Mouse (Mus musculus) embryonic facial prominence, embryonic 14.5 days (tissue): ENCODE data around the gene Ephb2. TPM values are rescaled to one million over a fixed set of nuclear protein-coding genes. Genes with fewer than 3 reads are reported as not detected.
A peak's percentile ranks its signal among the peaks of the same experiment; 100 is the strongest.

ENCODE experiments used
- ATAC-seq: fragments of 200-750 bp; cut with Nextera tagmentation; 2 replicates; pipeline ENCODE4 v1.8.0; 2017; ENCODE audit warnings: low read depth, moderate number of reproducible peaks, moderate TSS enrichment
- DNase-seq: peaks from one replicate; pipeline ENCODE4 v3.0.0-alpha.2; 2015; ENCODE audit warnings: low spot score
- H3K27ac ChIP-seq: fragments of 300-500 bp; sonication (generic); replicated peaks from 2 replicates; pipeline ENCODE4 v1.5.1; 2014; ENCODE audit warnings: low read depth, mild to moderate bottlenecking, low read length, moderate library complexity
- H3K27me3 ChIP-seq: fragments of 300-500 bp; sonication (generic); replicated peaks from 2 replicates; pipeline ENCODE4 v1.6.1; 2014; ENCODE audit warnings: low read length; ENCODE audit not compliant: control insufficient read depth, insufficient read depth
- H3K36me3 ChIP-seq: fragments of 300-500 bp; sonication (generic); 2 replicates; pipeline ENCODE4 v1.6.1; 2014; ENCODE audit warnings: low read length, mixed read lengths; ENCODE audit not compliant: control insufficient read depth, insufficient read depth
- H3K4me1 ChIP-seq: fragments of 300-500 bp; sonication (generic); 2 replicates; pipeline ENCODE4 v1.6.1; 2014; ENCODE audit warnings: antibody characterized with exemption, low read length; ENCODE audit not compliant: control insufficient read depth, insufficient read depth
- H3K4me2 ChIP-seq: fragments of 300-500 bp; sonication (generic); 2 replicates; pipeline ENCODE4 v1.6.1; 2014; ENCODE audit warnings: low read depth, mild to moderate bottlenecking, low read length, moderate library complexity, mixed read lengths
- H3K4me3 ChIP-seq: fragments of 300-500 bp; sonication (generic); 2 replicates; pipeline ENCODE4 v1.5.1; 2014; ENCODE audit warnings: low read depth, mild to moderate bottlenecking, low read length
- H3K9ac ChIP-seq: fragments of 300-500 bp; sonication (generic); 2 replicates; pipeline ENCODE4 v1.6.1; 2014; ENCODE audit warnings: low read depth, mild to moderate bottlenecking, low read length, moderate library complexity, mixed read lengths
- H3K9me3 ChIP-seq: fragments of 300-500 bp; sonication (generic); 2 replicates; pipeline ENCODE4 v1.6.1; 2016; ENCODE audit warnings: low read length; ENCODE audit not compliant: control insufficient read depth
- WGBS: fragments of 180-500 bp; shearing (Covaris S2); extraction: QIAGEN DNeasy Blood & Tissue Kit; methylation state at CpG from one replicate; pipeline ENCODE4 v1.1.7; 2014; 5-methylcytosine and 5-hydroxymethylcytosine counted together
- polyA plus RNA-seq: library from polyadenylated mRNA; unstranded; fragments of >200 nt; fragmentation: Nextera tagmentation; extraction: Ambion mirVana; gene quantifications from 2 replicates; pipeline ENCODE4 v1.2.1, GENCODE M21; 2014

Ephb2 gene
- polyA plus RNA-seq, 1 experiment from 2014 or later: 14.9 TPM

GRCm38 (mm10) chr4:136834439-136834814 is 1.4 kb downstream of the Ephb2 start:
- WGBS: 5% methylated on average over 12 of the region's 12 CpGs
- Histone ChIP-seq H3K27ac (peak overlapping the region; percentile 96), H3K4me1 (peaks cover 47% of the 10 kb centered on the region)

GRCm38 (mm10) chr4:136833619-136834351 is 2.0 kb downstream of the Ephb2 start:
- Histone ChIP-seq H3K9ac (peak overlapping the region; percentile 85; the same call in 1 of the 2 replicates), H3K27me3 (no peaks in the 10 kb centered on the region), H3K9me3 (no peaks in the 10 kb centered on the region), H3K4me1 (peaks cover 54% of the 10 kb centered on the region), H3K4me2 (peak overlapping the region; percentile 95), H3K27ac (peak overlapping the region; percentile 96; the same call in 1 of the 2 replicates), H3K36me3 (no peaks in the 10 kb centered on the region), H3K4me3 (peak overlapping the region; percentile 89)
- DNase-seq (peak; percentile 83), ATAC-seq (peak; percentile 7; the same call in 1 of the 2 replicates)
- WGBS: 40% methylated on average over 21 of the region's 21 CpGs

More at GRCm38 (mm10) chr4:136834439-136834814, 1.4 kb downstream of the Ephb2 start:
- H3K9ac ChIP-seq: peak overlapping the region; percentile 85
- peak; percentile 52 for DNase-seq
- H3K36me3 ChIP-seq: no peaks in the 10 kb centered on the region
- H3K4me3 ChIP-seq: peak overlapping the region; percentile 89
- H3K4me2 ChIP-seq: peak overlapping the region; percentile 95
- H3K9me3 ChIP-seq: no peaks in the 10 kb centered on the region
- no peak for ATAC-seq
- no peaks in the 10 kb centered on the region; the same call in 1 of the 2 replicates for H3K27me3 ChIP-seq

- H3K4me2 ChIP-seq: peak overlapping the region; percentile 95; the same call in 1 of the 2 replicates
- ATAC-seq: no peak
- H3K27ac ChIP-seq: 0 out of 2 replicates have a peak overlapping the region, but pooled peaks have one; percentile 2
- DNase-seq: no peak
- H3K4me1 ChIP-seq: peaks cover 56% of the 10 kb centered on the region
- H3K9me3 ChIP-seq: no peaks in the 10 kb centered on the region
- WGBS: 51% methylated on average over 16 of the region's 16 CpGs
- no peaks in the 10 kb centered on the region for H3K27me3 ChIP-seq
- no peak overlapping the region for H3K4me3 ChIP-seq
- peaks cover 2% of the 10 kb centered on the region; the same call in 1 of the 2 replicates for H3K36me3 ChIP-seq
- H3K9ac ChIP-seq: no peak overlapping the region
Observed at GRCm38 (mm10) chr4:136832559-136833232, 3.1 kb downstream of the Ephb2 start.

DNA sequence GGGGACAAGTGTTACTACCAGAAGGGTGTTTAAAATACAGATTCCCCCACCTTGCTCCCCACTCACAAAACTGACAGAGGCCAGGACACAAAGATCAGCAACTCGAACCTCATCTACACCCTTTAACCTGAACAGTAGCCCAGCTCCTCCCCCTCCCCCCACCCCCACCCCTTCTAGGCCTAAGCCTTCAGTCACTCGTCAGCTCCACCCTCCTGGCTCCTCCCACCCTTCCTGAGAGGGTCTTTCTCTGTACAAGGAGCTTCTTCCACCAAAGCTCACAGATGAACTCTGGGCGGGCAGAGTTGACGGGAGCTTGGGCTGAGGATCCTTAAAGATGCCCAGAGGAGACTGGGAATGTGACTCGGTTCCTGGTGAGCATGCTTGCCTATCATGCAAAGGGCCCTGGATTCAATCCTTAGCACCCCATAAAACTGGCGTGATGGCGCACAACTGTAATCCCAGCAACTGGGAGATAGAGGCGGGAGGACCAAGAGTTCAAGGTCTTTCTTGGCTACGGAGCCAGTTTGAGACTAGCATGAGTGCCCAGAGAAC is 5.4 kb downstream of the Ephb2 start:
- no peaks in the 10 kb centered on the region for H3K9me3 ChIP-seq
- DNase-seq (no peak), ATAC-seq (no peak)
- 52% methylated on average over 9 of the region's 9 CpGs for WGBS
- no peak overlapping the region for H3K4me3 ChIP-seq
- H3K9ac ChIP-seq: no peak overlapping the region
- no peak overlapping the region for H3K27ac ChIP-seq
- no peak overlapping the region for H3K4me2 ChIP-seq
- H3K36me3 ChIP-seq: peaks cover 7% of the 10 kb centered on the region; the same call in 1 of the 2 replicates
- no peaks in the 10 kb centered on the region for H3K27me3 ChIP-seq
- H3K4me1 ChIP-seq: peaks cover 48% of the 10 kb centered on the region

DNA sequence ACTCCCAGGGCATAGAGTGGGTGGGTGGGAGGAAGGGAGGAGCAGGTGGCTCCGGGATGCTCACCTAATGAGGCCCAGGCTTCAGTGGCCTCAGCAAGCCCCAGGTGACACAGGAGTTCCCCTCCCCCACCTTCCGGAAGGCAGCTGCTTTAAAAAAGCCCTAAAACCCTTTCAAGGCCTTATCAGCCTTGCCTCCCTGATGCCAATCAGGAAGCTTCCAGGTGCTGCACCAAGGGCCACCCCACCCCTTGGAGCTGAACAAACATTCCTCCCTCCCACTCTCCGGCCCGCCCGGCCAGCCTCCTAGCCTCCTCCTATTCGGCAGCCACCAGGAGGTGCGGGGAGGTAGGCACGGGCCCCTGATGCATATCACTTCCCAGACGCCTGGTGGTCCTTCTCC is 6.0 kb downstream of the Ephb2 start:
- Histone ChIP-seq H3K27me3 (no peaks in the 10 kb centered on the region), H3K9me3 (no peaks in the 10 kb centered on the region), H3K4me2 (0 out of 2 replicates have a peak overlapping the region, but pooled peaks have one; percentile 1), H3K4me3 (no peak overlapping the region), H3K9ac (no peak overlapping the region), H3K27ac (no peak overlapping the region), H3K36me3 (peaks cover 7% of the 10 kb centered on the region; the same call in 1 of the 2 replicates), H3K4me1 (peaks cover 48% of the 10 kb centered on the region)
- DNase-seq (peak; percentile 31), ATAC-seq (peak; percentile 34; the same call in 1 of the 2 replicates)
- 12% methylated on average over 8 of the region's 9 CpGs for WGBS

DNA sequence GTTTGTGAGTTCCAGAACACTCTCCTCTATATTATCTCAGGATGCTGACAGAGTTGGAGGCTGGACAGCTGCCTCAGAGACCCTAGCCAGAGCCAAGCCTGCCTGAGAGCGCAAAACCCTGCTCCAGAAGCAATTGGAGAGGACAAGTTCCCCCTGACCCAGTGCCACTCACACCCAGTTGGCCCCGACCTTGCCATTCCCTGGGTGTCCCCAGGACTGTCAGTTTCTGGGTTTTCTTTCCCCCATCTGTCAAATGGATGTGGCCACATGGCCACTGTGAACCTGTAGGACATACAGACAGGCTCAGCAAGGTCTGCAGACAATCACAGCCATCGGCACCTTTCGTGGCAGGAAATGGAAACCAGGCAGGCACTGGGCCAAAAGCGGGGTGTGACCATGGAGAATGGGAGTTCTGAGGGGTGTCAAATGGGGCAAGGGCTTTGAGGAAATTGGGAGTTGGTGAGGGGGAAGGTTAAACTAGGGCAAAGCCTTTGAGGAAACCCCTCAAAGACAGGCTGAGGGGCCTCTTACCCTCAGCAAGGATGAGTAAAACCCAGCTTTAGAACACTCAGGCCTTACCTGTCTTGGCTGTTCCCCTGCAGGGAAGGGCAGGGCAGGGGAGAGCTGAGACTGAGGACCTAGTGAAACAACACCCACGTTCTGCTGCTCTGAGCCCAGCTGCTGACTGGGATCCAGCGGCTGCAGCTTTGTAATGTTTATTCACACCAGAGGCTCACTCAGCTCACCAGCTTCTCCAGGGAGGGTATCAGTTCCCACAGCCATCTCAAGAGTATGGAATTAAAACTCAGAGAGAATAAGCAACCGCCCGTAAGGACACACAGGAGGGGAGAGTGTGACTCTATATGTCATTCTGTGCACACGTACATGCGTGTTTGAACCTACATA is 6.9 kb downstream of the Ephb2 start:
- Histone ChIP-seq H3K4me3 (no peak overlapping the region), H3K9me3 (no peaks in the 10 kb centered on the region), H3K4me1 (peaks cover 39% of the 10 kb centered on the region), H3K36me3 (peaks cover 7% of the 10 kb centered on the region; the same call in 1 of the 2 replicates), H3K4me2 (no peak overlapping the region), H3K27ac (no peak overlapping the region), H3K27me3 (no peaks in the 10 kb centered on the region), H3K9ac (no peak overlapping the region)
- 42% methylated on average over 11 of the region's 11 CpGs for WGBS
- DNase-seq (peak; percentile 41), ATAC-seq (peak; percentile 27; the same call in 1 of the 2 replicates)

DNA sequence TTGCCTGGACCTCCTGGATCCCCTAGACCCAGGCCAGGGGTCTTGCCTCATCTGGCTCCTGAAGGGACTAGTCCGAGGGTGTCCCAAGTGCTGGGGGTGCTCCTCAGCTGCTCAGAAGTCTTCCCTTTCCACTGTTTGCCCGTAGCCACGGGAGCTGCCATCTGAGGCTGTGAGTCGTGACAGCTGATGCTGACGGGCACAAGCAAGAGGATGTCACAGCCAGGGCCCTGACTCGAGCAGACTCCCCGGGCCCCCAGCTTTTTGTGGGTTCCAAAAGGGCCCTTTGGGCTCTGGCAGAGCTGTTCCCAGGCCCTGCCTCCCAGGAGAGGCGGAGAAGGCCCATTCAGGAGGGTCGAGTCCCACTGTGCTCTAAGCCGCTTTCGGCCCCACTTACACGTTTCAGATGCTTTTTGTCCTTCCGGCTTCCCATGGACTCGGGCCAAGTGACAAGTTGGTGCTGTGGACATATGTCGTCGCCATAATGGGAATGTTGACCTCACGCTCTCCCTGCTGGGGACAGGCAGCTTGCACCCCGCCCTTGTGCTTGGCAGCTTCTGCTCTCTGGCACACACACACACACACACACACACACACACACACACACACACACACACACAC is 10.7 kb downstream of the Ephb2 start:
- Histone ChIP-seq H3K27me3 (no peaks in the 10 kb centered on the region), H3K9ac (no peak overlapping the region), H3K4me2 (no peak overlapping the region), H3K27ac (no peak overlapping the region), H3K36me3 (peaks cover 7% of the 10 kb centered on the region; the same call in 1 of the 2 replicates), H3K9me3 (no peaks in the 10 kb centered on the region), H3K4me3 (no peak overlapping the region), H3K4me1 (peaks cover 16% of the 10 kb centered on the region)
- WGBS: 67% methylated on average over 18 of the region's 18 CpGs
- DNase-seq (peak; percentile 31), ATAC-seq (no peak)
